Mouse (Mus musculus) liver, adult 2 months (tissue): ENCODE results near the gene Rdh9. TPM values are rescaled to one million over a fixed set of nuclear protein-coding genes. Genes with fewer than 3 reads are reported as not detected.

Source experiments
- DNase-seq: peaks from one replicate; pipeline ENCODE4 v3.0.0-alpha.2; 2011; ENCODE audit warnings: low read depth, low spot score; ENCODE audit errors: extremely low read depth
- H3K27ac ChIP-seq: fragments of 200-500 bp; replicated peaks from 2 replicates; pipeline ENCODE4 v1.5.1; 2012; ENCODE audit warnings: low read depth, mild to moderate bottlenecking, control low read depth, inconsistent platforms, low read length; ENCODE audit not compliant: insufficient read depth
- H3K27me3 ChIP-seq: fragments of 200-500 bp; 2 replicates; pipeline ENCODE4 v1.6.1; 2012; ENCODE audit warnings: mild to moderate bottlenecking, moderate library complexity, low read length, inconsistent platforms; ENCODE audit not compliant: control insufficient read depth, insufficient read depth
- H3K36me3 ChIP-seq: fragments of 200-500 bp; 2 replicates; pipeline ENCODE4 v1.6.1; 2012; ENCODE audit warnings: low read length, inconsistent platforms; ENCODE audit not compliant: control insufficient read depth, insufficient read depth
- H3K4me1 ChIP-seq: fragments of 200-500 bp; 2 replicates; pipeline ENCODE4 v1.6.1; 2011; ENCODE audit warnings: low read length; ENCODE audit not compliant: control insufficient read depth, insufficient read depth
- H3K4me3 ChIP-seq: fragments of 200-500 bp; 2 replicates; pipeline ENCODE4 v1.5.1; 2011; ENCODE audit warnings: low read depth, mild to moderate bottlenecking, control low read depth, low read length, moderate library complexity; ENCODE audit not compliant: insufficient read depth
- H3K79me2 ChIP-seq: fragments of 200-500 bp; 2 replicates; pipeline ENCODE4 v1.6.1; 2012; ENCODE audit warnings: inconsistent platforms, mild to moderate bottlenecking, low read length, moderate library complexity; ENCODE audit not compliant: control insufficient read depth, insufficient read depth
- H3K9ac ChIP-seq: fragments of 200-500 bp; 2 replicates; pipeline ENCODE4 v1.6.1; 2012; ENCODE audit warnings: low read depth, mild to moderate bottlenecking, control low read depth, inconsistent platforms, low read length
- CTCF ChIP-seq: fragments of 200-500 bp; IDR thresholded peaks from 2 replicates; pipeline ENCODE4 v1.5.1; 2011; ENCODE audit warnings: low read depth, low read length, control low read depth
- POLR2A ChIP-seq: fragments of 200-500 bp; IDR thresholded peaks from 2 replicates; pipeline ENCODE4 v1.6.1; 2011; ENCODE audit warnings: low read length, control low read depth; ENCODE audit not compliant: insufficient read depth; ENCODE audit errors: extremely low read depth
- WGBS: fragments of 180-500 bp; shearing (Covaris S2); methylation state at CpG from one replicate; pipeline ENCODE4 v1.1.7; 2018; 5-methylcytosine and 5-hydroxymethylcytosine counted together
- polyA plus RNA-seq: library from polyadenylated mRNA; depleted of rRNA; stranded (reverse); fragments of >200 nt; gene quantifications from 2 replicates; pipeline ENCODE4 v1.2.3, GENCODE M21; 2012; rRNA removed
- total RNA-seq: library from RNA; depleted of rRNA; stranded (reverse); fragments of >200 nt; gene quantifications from 2 replicates; pipeline ENCODE4 v1.2.3, GENCODE M21; 2014; rRNA removed

Gene Rdh9
- total RNA-seq: 75.6 and 121 TPM in 2 replicates
- 54.4 and 60.2 TPM in 2 replicates for polyA plus RNA-seq

DNA sequence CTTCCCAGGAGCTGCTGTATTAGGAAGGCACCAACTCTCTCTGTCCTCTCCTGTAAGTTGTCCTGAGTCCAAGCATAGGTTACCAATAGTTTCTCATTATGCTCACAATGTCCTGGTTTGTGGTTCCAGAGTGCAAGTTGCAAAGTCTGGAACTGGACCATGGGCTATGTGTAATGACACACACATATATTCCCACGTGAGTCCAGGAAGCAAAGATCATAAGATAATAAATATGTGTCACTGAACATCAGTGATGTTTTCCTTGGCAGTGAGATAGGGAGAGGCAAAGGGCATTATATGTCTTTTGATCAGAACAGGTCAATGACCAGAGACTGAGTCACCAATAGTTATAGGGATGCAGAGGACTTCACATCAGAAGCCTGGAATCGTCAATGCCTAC lies at the start of gene Rdh9:
TSS of gene Rdh9 (plus strand) at position 376 of the 400 bp plus-strand sequence.
- TF ChIP-seq POLR2A (no peak), CTCF (no peak)
- Histone ChIP-seq H3K36me3 (no peaks in the 10 kb centered on the region), H3K27me3 (no peaks in the 10 kb centered on the region), H3K4me3 (peak within 1 kb of the TSS; percentile 31; the same call in 1 of the 2 replicates), H3K4me1 (peaks cover 16% of the 10 kb centered on the region), H3K79me2 (no peaks in the 10 kb centered on the region), H3K27ac (peak within 1 kb of the TSS; percentile 75), H3K9ac (peak within 1 kb of the TSS; percentile 38)
- 14% methylated on average over 2 of the region's 2 CpGs for whole genome bisulfite sequencing
- peak; percentile 99 for DNase-seq

DNA sequence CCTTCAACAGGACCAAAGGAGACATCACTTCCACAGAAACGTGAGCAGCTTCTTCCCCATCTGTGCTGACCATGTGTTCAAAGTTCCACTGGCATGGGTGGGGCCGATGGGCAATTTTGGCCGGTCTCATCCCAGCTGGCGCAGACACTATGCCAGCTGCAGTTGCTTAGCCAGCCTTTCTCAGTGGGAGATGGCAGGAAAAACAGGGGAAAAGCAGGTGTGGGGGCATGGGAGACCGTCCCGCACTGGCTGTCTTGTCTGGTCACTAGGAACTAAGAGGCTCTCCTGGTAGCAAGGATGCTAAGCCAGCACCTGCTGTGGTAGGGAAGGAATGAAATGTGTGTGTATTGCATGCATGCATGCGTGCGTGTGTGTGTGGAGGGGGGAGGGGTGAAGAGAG lies 47.7 kb upstream of the Rdh9 start:
- 79% methylated on average over 8 of the region's 8 CpGs for WGBS
- H3K79me2 ChIP-seq: no peaks in the 10 kb centered on the region
- H3K4me3 ChIP-seq: no peak overlapping the region
- H3K27me3 ChIP-seq: 0 out of 2 replicates have a peak, but pooled peaks cover 2% of the 10 kb centered on the region
- H3K27ac ChIP-seq: no peak overlapping the region
- no peaks in the 10 kb centered on the region for H3K36me3 ChIP-seq
- H3K9ac ChIP-seq: no peak overlapping the region
- TF ChIP-seq POLR2A (no peak), CTCF (no peak)
- H3K4me1 ChIP-seq: no peaks in the 10 kb centered on the region
- DNase-seq: no peak

DNA sequence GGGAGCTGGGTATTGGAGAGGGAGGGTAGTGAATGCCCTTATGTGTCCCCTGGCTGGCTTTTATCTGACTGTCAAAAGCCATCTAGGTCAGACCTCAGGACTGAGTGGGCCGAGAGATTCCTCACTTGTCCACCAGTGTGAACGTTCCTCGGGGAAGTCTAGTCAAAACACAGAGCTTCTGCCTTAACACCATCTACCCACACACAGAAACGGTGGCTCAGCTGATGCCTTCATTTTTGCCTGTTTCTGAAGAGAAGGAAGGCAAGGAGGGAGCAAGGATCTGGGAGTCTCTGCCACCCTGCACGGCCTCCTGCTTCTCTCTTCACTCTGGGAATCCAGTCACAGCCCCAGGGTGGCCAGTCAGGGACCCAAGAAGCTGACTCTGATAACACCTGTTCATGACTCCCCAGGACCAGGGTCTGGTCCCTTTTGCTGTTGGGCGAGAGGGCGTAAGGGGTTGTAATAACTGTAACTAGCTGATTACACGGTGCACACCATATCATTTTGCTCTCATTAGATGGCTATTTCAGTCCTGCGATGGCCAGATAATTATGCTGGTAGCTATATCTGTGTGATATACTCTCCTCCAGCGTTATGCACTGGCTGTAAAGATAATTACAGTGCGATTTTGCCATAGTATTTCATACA lies 45.8 kb upstream of the Rdh9 start:
- no peak overlapping the region for H3K4me3 ChIP-seq
- no peak for TF ChIP-seq POLR2A
- TF ChIP-seq CTCF: no peak
- no peak for DNase-seq
- 85% methylated on average over 11 of the region's 11 CpGs for WGBS
- no peaks in the 10 kb centered on the region for H3K36me3 ChIP-seq
- no peaks in the 10 kb centered on the region for H3K79me2 ChIP-seq
- H3K4me1 ChIP-seq: no peaks in the 10 kb centered on the region
- no peak overlapping the region for H3K27ac ChIP-seq
- H3K9ac ChIP-seq: no peak overlapping the region
- H3K27me3 ChIP-seq: 0 out of 2 replicates have a peak, but pooled peaks cover 2% of the 10 kb centered on the region

DNA sequence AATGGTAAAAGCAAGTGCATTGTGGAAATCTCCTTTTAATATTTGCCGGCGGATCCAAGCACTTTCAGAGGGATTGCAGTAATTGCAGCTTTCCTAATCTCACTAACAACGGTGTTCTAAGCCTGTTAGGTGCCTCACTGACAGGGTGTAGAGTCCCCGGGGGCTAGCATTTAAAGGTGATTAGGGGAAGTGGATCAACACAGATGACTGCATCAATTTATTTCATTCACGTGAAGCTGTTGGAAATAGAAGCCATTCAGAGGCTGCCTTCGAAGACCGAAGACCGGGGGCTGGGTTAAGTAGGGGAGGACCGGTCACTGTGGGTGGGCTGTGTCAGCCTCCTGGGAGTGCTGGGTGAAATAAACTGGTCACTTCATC lies 45.3 kb upstream of the Rdh9 start:
- Histone ChIP-seq H3K27me3 (0 out of 2 replicates have a peak, but pooled peaks cover under 1% of the 10 kb centered on the region), H3K27ac (no peak overlapping the region), H3K36me3 (no peaks in the 10 kb centered on the region), H3K9ac (no peak overlapping the region), H3K4me1 (no peaks in the 10 kb centered on the region), H3K79me2 (no peaks in the 10 kb centered on the region), H3K4me3 (no peak overlapping the region)
- no peak for DNase-seq
- 75% methylated on average over 9 of the region's 9 CpGs for WGBS
- no peak for TF ChIP-seq CTCF
- no peak for TF ChIP-seq POLR2A

DNA sequence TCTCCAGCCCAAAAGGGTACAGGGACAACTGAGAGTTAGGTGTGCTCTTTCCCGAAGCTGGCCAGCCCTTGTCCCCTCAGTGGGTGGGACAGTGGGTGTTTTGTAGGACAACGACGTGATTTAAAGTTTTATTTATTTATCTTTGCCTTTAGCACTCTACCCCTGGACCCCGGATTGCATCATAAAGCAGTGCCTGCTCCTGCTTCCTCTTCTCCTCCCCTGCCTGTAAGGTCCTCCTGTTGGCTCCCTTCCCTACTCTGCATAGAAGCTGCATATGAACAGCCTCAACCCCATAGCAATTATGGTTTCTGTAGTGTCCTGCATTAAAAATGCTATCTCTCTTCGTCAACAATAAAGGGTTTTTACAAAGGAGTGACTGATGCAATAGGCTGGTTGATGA lies 44.8 kb upstream of the Rdh9 start:
- Histone ChIP-seq H3K4me1 (0 out of 2 replicates have a peak, but pooled peaks cover 1% of the 10 kb centered on the region), H3K79me2 (no peaks in the 10 kb centered on the region), H3K9ac (no peak overlapping the region), H3K27me3 (no peaks in the 10 kb centered on the region), H3K4me3 (no peak overlapping the region), H3K36me3 (no peaks in the 10 kb centered on the region), H3K27ac (no peak overlapping the region)
- DNase-seq: no peak
- TF ChIP-seq CTCF (no peak), POLR2A (no peak)
- WGBS: 20% methylated on average over 5 of the region's 5 CpGs

DNA sequence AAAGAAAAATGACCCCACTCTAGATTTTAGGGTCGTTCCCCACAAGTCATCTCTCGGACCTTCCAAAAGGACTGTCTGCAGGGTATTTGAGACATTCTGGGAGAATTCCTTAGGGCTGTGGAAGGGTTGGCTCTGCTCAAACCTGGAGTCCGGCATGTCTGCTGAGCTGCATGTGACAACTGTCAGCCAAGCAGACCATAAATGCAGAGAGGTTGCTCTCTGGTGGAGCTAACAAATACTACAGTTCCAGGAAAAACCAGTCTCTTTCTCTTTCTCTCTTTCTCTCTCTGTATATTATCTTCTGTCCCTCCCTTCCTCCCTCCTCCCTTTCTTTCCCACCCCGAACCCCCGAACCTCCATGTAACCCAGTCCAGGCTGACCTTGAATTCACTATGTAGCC lies 41.8 kb upstream of the Rdh9 start:
- H3K4me1 ChIP-seq: peaks cover 15% of the 10 kb centered on the region
- peak; percentile 47 for DNase-seq

More for the DNA sequence above, 41.8 kb upstream of the Rdh9 start:
- Histone ChIP-seq H3K79me2 (no peaks in the 10 kb centered on the region), H3K27ac (no peak overlapping the region), H3K4me3 (no peak overlapping the region), H3K27me3 (no peaks in the 10 kb centered on the region), H3K9ac (no peak overlapping the region), H3K36me3 (no peaks in the 10 kb centered on the region)
- peak; percentile 68 for TF ChIP-seq CTCF
- TF ChIP-seq POLR2A: no peak
- 28% methylated on average over 5 of the region's 5 CpGs for WGBS
